Mouse (Mus musculus): ENCODE measurements around the gene Iba57. TPM values are rescaled to one million over a fixed set of nuclear protein-coding genes. Genes with fewer than 3 reads are reported as not detected.

Gene Iba57
- polyA plus RNA-seq, 1 experiment from 2014 or later, result 3.6 TPM

DNA sequence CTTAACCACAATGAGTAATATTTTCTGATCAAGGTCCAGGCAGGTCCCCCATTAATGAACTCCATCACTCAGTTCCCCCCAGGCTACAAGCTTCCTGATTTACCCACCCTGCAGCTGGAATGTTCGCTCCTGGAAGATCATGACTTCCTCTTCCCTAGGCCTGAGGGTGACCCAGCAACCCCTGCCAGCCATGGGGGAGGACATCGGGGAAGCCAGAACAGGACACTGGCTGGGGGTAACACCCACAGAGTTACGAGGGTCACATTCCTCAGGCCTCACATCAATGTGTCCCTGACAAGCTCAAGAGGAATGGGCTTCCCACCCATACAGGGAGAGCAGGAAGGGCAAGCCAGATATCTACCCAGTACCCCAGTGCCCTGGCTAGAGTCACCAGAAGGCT lies 6.3 kb upstream of the Iba57 start:
- Histone ChIP-seq H3K9ac (no peak overlapping the region), H3K27ac (no peak overlapping the region), H3K4me3 (no peak overlapping the region), H3K4me1 (no peaks in the 10 kb centered on the region), H3K4me2 (no peak overlapping the region), H3K9me3 (no peaks in the 10 kb centered on the region), H3K27me3 (peaks cover 34% of the 10 kb centered on the region), H3K36me3 (no peaks in the 10 kb centered on the region)
- ATAC-seq (ENCODE audit: insufficient number of reproducible peaks, insufficient read depth, low FRiP score, low TSS enrichment, low read depth), result no peak
- 48% methylated on average over 3 of the region's 3 CpGs for WGBS

DNA sequence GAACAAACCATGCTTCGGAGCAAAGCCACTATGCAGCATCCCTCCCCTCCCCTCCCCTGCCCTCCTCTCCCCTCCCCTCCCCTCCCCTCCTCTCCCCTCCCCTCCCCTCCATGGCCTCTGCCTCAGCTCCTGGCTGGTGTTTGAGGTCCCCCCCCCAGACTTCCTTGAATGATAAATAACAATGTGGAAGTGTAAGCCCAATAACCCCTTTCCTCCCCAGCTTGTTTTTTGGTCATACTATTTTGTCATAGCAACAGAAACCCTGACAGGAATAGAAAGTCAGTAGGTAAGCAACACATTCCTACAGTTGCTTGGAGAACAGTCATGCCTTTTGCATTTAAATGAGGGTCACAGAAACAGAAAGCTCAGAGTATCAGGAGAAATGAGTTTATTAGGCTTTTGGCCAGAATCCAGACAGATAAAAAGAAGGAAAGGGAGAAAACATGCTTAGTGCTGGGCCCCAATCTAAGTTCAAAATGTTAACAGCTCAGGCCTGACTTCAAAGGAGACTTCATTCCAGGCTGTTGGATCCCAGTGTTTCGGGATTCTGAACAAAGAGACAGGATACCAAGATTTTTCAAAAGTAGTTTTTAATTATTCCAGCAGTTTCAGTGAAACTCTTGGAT lies 2.2 kb upstream of the Iba57 start:
- no peak overlapping the region for H3K27ac ChIP-seq
- H3K4me3 ChIP-seq, result no peak overlapping the region
- no peaks in the 10 kb centered on the region for H3K27me3 ChIP-seq
- H3K9me3 ChIP-seq, result no peaks in the 10 kb centered on the region
- 75% methylated on average over 2 of the region's 2 CpGs for WGBS
- H3K36me3 ChIP-seq, result no peaks in the 10 kb centered on the region
- no peak overlapping the region for H3K4me2 ChIP-seq
- H3K9ac ChIP-seq, result no peak overlapping the region
- H3K4me1 ChIP-seq, result peaks cover 15% of the 10 kb centered on the region
- no peak for ATAC-seq (ENCODE audit: insufficient number of reproducible peaks, insufficient read depth, low FRiP score, low TSS enrichment, low read depth)

DNA sequence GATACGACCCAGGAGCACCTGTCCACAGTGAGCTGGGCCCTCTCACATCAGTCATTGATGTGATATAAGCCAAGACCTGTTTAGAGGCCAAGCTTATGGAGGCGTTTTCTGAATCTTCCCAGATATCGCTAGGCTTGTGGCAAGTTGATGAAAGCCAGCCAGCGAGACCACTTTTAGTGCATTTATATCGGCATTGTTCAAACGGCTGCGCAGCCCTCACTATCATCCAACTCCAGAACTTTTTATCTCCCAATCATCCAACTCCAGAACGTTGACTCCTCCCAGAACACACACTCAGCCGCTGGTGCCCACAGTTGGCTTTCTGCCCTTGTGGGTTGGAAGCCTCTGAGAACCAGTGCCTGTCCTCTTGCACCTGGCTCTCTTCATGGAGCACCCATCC lies 845 bp upstream of the Iba57 start:
- Histone ChIP-seq H3K4me3 (peak overlapping the region; percentile 77), H3K4me1 (peaks cover 15% of the 10 kb centered on the region), H3K4me2 (peak overlapping the region; percentile 69; the same call in 1 of the 2 replicates), H3K27ac (peak overlapping the region; percentile 99; the same call in 1 of the 2 replicates), H3K9ac (no peak overlapping the region), H3K27me3 (no peaks in the 10 kb centered on the region), H3K36me3 (no peaks in the 10 kb centered on the region), H3K9me3 (no peaks in the 10 kb centered on the region)
- 86% methylated on average over 9 of the region's 9 CpGs for WGBS
- no peak for ATAC-seq (ENCODE audit: insufficient number of reproducible peaks, insufficient read depth, low FRiP score, low TSS enrichment, low read depth)

DNA sequence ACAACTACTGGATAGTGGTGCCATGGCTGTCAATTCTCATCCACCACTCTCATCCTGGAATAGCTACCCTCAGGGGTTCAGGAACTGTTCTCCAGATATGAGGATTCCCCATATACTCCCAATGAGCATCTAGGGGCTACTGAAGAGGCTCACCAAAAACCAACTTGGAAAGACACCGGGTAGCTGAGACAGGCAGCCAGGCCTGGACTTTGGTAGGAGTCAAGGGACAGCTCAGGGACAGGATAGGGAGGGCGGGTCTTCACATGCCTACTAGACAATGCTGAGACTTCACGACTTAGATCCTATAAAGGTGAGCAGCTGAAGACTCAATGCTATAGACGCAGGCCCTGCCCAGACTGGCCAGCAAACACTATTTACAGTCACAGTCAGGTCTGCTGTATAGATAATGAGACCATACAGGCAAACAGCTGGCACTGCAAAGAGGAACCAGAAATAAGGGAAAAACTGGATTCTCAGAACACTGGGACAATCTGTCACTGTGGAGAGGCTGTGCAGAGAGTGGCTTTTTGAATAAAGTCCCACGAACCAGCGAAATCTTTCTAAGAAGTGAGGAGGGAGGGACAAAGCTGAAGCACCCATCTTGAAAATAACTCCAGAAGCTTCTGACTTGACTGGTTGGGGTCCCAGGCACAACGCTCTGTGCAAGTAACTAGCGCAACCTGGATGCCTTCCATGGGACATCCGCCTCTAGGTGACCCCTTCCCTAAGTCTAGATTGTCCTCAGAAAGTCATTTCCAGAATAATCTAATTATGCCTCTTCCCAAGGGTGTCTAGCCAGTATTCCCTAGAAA lies 890 bp downstream of the Iba57 start:
- ATAC-seq (ENCODE audit: insufficient number of reproducible peaks, insufficient read depth, low FRiP score, low TSS enrichment, low read depth), result no peak
- 63% methylated on average over 9 of the region's 9 CpGs for WGBS
- Histone ChIP-seq H3K27me3 (no peaks in the 10 kb centered on the region), H3K36me3 (peaks cover 13% of the 10 kb centered on the region), H3K9me3 (no peaks in the 10 kb centered on the region), H3K4me1 (peaks cover 15% of the 10 kb centered on the region), H3K9ac (peak overlapping the region; percentile 88), H3K4me3 (peak overlapping the region; percentile 77), H3K27ac (peak overlapping the region; percentile 99), H3K4me2 (peak overlapping the region; percentile 69)

DNA sequence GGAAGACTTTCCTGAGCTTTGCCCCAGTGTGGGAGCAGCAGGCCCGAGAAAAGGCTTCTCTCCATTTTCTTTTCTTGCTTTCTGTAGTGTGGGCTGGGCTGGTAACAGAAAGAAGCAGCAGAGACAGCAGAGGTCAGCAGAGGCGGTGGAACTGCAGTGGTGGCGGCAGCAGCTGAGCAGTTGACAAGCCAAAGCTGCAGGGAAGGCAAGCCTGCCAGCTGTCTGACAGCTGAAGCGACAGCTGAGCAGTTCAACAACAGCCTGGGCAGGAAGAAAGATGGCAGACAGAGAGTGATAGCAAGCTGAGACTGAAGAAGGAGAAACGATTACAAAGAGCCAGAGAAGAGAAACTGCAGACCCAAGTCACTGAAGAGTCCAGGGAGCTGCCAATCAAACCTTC lies 2.1 kb downstream of the Iba57 start:
- Histone ChIP-seq H3K9me3 (no peaks in the 10 kb centered on the region), H3K27ac (no peak overlapping the region), H3K4me2 (no peak overlapping the region), H3K36me3 (peaks cover 21% of the 10 kb centered on the region), H3K4me3 (no peak overlapping the region), H3K4me1 (peaks cover 15% of the 10 kb centered on the region), H3K27me3 (no peaks in the 10 kb centered on the region), H3K9ac (no peak overlapping the region)
- no peak for ATAC-seq (ENCODE audit: insufficient number of reproducible peaks, insufficient read depth, low FRiP score, low TSS enrichment, low read depth)
- WGBS, result 75% methylated on average over 5 of the region's 5 CpGs

DNA sequence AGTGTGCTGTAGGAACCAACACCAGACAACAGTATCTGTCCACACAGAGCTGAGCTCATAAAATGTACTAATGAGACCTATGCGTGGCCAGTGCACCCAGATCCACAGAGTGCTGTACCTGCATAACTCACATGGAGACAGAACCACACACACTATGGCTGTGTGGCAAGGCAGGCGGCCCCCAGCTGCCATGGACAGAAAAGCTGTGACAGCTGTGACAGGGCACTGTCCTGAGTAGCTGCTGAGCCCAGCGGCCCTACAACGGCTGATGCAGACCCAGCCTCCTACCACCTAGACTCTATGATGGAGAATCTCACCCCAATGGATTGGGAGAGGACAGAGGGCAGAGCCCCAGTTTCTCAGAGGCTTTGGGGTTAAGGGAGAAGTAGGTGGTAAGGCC lies 4.0 kb downstream of the Iba57 start:
- 86% methylated on average over 4 of the region's 4 CpGs for WGBS
- H3K36me3 ChIP-seq, result peaks cover 24% of the 10 kb centered on the region
- no peaks in the 10 kb centered on the region for H3K27me3 ChIP-seq
- no peaks in the 10 kb centered on the region for H3K9me3 ChIP-seq
- H3K4me1 ChIP-seq, result peaks cover 15% of the 10 kb centered on the region
- 0 out of 2 replicates have a peak overlapping the region, but pooled peaks have one; percentile 27 for H3K9ac ChIP-seq
- no peak for ATAC-seq (ENCODE audit: insufficient number of reproducible peaks, insufficient read depth, low FRiP score, low TSS enrichment, low read depth)
- no peak overlapping the region for H3K4me3 ChIP-seq
- no peak overlapping the region for H3K4me2 ChIP-seq
- no peak overlapping the region for H3K27ac ChIP-seq

DNA sequence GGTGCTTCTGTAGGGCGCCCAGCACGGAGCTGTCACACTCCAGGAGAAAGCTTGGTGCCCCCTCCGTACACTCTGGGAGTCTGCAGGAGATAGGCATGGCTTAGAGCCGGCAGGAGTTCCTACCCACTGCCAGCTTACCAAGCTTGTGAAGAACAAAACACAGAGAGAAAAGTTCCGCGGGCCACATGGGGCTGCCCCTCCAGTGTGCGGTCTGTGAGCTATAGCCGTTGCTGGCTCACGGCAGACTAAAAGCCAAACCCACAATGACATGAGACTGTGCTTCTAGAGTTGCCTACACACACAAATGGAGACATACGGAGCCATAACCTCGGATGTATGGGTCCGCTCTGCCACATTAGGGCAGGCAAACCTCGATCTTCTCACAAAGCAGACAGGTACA lies 4.4 kb downstream of the Iba57 start:
- Histone ChIP-seq H3K4me3 (no peak overlapping the region), H3K4me2 (no peak overlapping the region), H3K4me1 (peaks cover 13% of the 10 kb centered on the region), H3K9ac (0 out of 2 replicates have a peak overlapping the region, but pooled peaks have one; percentile 27), H3K36me3 (peaks cover 24% of the 10 kb centered on the region), H3K27me3 (no peaks in the 10 kb centered on the region), H3K27ac (no peak overlapping the region), H3K9me3 (no peaks in the 10 kb centered on the region)
- ATAC-seq (ENCODE audit: insufficient number of reproducible peaks, insufficient read depth, low FRiP score, low TSS enrichment, low read depth), result no peak
- 93% methylated on average over 13 of the region's 13 CpGs for WGBS

DNA sequence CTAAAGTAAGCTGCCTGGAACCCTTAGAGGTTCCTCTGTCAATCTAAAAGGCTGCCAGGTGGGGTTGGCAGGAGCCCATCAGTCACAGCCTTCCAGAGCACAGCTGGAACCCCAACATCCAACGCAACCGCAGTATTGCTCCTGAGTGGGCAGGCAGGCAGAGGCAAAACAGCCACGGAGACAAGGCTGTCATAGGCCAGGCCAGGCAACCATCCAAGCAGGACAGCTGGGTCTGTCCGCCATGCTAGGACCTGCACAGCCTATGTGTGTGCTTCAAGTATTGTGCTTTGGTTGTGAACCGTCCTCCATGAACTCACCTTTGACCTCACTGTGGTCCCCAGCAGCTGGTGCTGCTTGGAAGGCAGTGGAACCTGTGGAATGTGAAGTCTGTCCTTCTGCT lies 7.6 kb downstream of the Iba57 start:
- no peak overlapping the region for H3K27ac ChIP-seq
- H3K9ac ChIP-seq, result no peak overlapping the region; the same call in 1 of the 2 replicates
- no peak overlapping the region for H3K4me2 ChIP-seq
- no peak for ATAC-seq (ENCODE audit: insufficient number of reproducible peaks, insufficient read depth, low FRiP score, low TSS enrichment, low read depth)
- H3K36me3 ChIP-seq, result peaks cover 24% of the 10 kb centered on the region
- no peaks in the 10 kb centered on the region for H3K9me3 ChIP-seq
- H3K4me1 ChIP-seq, result no peaks in the 10 kb centered on the region
- no peak overlapping the region for H3K4me3 ChIP-seq
- 88% methylated on average over 5 of the region's 5 CpGs for WGBS
- H3K27me3 ChIP-seq, result no peaks in the 10 kb centered on the region

DNA sequence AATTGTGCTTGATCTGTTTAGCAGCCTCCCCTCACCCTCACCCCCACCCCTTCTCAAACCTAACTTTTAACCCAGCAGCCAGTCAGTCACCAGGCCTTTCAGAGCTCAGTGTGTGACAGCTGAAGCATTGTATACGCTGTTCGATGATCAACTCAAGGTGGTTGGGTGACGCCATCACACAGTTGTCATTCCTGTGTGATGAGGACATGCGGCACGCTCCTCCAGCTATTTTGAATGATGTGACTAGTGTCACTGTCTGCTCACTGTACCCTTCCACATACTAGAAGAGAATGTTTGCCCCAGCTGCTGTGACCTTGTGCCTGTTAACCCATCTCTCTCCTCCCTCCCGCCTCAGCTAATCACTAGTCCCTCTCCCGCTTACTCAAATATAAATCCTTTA lies 9.3 kb downstream of the Iba57 start:
- no peak for ATAC-seq (ENCODE audit: insufficient number of reproducible peaks, insufficient read depth, low FRiP score, low TSS enrichment, low read depth)
- 86% methylated on average over 7 of the region's 7 CpGs for WGBS
- peaks cover 24% of the 10 kb centered on the region for H3K36me3 ChIP-seq

DNA sequence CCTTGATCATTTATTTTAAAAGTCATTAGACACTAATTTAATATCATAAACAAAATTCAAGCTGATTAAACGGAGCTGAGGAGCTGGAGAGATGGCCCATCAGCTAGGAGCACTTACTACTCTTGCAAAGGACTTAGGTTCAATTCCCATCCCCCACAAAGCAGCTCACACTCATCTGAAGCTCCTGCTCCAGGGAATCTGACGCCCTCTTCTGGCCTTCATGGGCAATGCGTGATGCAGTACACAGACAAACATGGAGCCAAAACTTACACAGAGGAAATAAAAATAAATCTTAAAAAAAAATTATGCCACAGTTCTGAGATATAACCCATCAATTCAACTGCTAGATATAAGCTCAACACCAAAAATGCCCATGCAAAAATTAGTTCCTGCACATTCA lies 11.8 kb downstream of the Iba57 start:
- H3K9ac ChIP-seq, result no peak overlapping the region
- no peaks in the 10 kb centered on the region for H3K9me3 ChIP-seq
- no peak for ATAC-seq (ENCODE audit: insufficient number of reproducible peaks, insufficient read depth, low FRiP score, low TSS enrichment, low read depth)
- no peak overlapping the region for H3K4me2 ChIP-seq
- no peaks in the 10 kb centered on the region for H3K27me3 ChIP-seq
- no peaks in the 10 kb centered on the region for H3K4me1 ChIP-seq
- 28% methylated on average over 3 of the region's 3 CpGs for WGBS
- H3K36me3 ChIP-seq, result peaks cover 3% of the 10 kb centered on the region; the same call in 1 of the 2 replicates
- no peak overlapping the region for H3K27ac ChIP-seq
- H3K4me3 ChIP-seq, result no peak overlapping the region

More for the DNA sequence above, 9.3 kb downstream of the Iba57 start:
- Histone ChIP-seq H3K4me3 (no peak overlapping the region), H3K27me3 (no peaks in the 10 kb centered on the region), H3K9ac (no peak overlapping the region), H3K4me1 (no peaks in the 10 kb centered on the region), H3K27ac (no peak overlapping the region), H3K9me3 (no peaks in the 10 kb centered on the region), H3K4me2 (no peak overlapping the region)

DNA sequence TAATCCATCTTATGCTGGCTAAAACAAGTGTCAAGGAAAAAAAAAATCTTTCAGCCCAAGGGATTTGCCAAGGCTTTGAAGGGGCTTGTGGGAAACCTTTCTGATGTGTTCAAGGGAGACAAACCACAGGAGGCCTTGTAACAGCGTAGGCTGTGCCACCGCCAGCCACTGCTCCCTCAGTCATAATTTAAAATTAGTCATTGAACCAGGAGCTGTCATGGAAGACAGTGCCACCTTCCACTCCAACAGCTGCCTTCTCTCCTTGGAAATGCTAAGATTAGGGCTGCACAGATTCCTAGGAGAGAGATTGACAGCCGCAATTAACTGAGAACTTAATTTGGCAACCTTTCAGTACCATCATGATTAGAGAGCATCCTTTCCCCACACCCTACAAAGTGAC lies 14.2 kb downstream of the Iba57 start:
- WGBS, result 67% methylated on average over 3 of the region's 3 CpGs
- H3K4me1 ChIP-seq, result no peaks in the 10 kb centered on the region

DNA sequence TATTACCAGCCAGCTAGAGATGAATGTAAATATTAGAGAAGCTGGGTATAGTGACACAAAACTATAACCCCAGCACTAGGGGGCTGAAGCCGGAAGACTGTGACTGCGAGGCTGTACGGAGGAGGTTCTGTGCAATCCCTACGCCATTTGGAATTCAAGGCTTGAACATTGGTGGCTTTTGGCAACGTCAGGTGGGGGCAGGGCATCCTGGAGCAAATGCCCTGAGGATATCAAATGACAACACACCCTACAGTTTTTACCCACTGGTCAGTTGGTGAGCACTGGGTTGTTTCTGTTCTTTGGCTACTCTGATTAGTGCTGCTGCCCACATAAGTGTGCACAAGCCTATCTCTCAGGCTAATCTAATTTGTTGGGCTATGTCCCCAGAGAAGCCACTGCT lies 20.6 kb downstream of the Iba57 start:
- no peak for ATAC-seq (ENCODE audit: insufficient number of reproducible peaks, insufficient read depth, low FRiP score, low TSS enrichment, low read depth)
- 61% methylated on average over 5 of the region's 5 CpGs for WGBS
- no peaks in the 10 kb centered on the region for H3K9me3 ChIP-seq
- H3K4me2 ChIP-seq, result no peak overlapping the region
- no peaks in the 10 kb centered on the region for H3K36me3 ChIP-seq
- peaks cover 16% of the 10 kb centered on the region for H3K27me3 ChIP-seq
- no peak overlapping the region for H3K4me3 ChIP-seq
- H3K9ac ChIP-seq, result no peak overlapping the region
- H3K27ac ChIP-seq, result no peak overlapping the region
- no peaks in the 10 kb centered on the region for H3K4me1 ChIP-seq

More for the DNA sequence above, 14.2 kb downstream of the Iba57 start:
- Histone ChIP-seq H3K4me2 (no peak overlapping the region), H3K36me3 (no peaks in the 10 kb centered on the region), H3K9me3 (no peaks in the 10 kb centered on the region), H3K9ac (no peak overlapping the region), H3K27ac (no peak overlapping the region), H3K27me3 (no peaks in the 10 kb centered on the region), H3K4me3 (no peak overlapping the region)
- ATAC-seq (ENCODE audit: insufficient number of reproducible peaks, insufficient read depth, low FRiP score, low TSS enrichment, low read depth), result no peak

All from embryonic facial prominence, embryonic 13.5 days (tissue).